Mouse (Mus musculus): Measurements from ENCODE around the gene Sac3d1.

DNA sequence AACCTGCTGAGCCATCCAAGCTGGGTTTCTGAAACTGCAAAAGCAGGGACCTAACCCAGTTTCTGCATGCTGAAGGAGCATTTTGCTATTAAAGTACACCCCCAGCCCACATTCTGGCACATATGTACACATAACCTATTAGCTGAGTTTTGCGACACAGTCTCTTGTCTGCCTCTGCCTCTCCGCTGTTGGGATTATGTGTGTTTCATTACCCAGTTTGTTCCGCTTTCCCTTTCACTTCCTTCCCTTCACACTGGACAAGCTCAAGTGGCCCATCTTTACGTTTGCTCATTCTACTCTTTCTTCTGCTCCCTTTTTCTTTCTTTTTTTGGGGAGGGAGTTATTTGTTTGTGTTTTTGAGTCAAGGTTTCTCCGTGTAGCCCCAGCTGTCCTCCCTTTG is 44.6 kb downstream of the Sac3d1 start:
- TF ChIP-seq CTCF (IDR thresholded peaks at IDR 0.05; ENCODE audit: low read depth, low read length): no peak
- no peak for TF ChIP-seq POLR2A (IDR thresholded peaks at IDR 0.05; ENCODE audit: extremely low read depth, insufficient read depth, low read length)
